Mouse (Mus musculus) limb, embryonic 13.5 days (tissue): ENCODE data around the gene Cnn2. TPM values are rescaled to one million over a fixed set of nuclear protein-coding genes. Genes with fewer than 3 reads are reported as not detected.

Experiments
- ATAC-seq: fragments of 200-750 bp; cut with Nextera tagmentation; 2 replicates; pipeline ENCODE4 v1.8.0; 2017; ENCODE audit warnings: low read depth, moderate number of reproducible peaks, moderate TSS enrichment; ENCODE audit not compliant: low FRiP score
- H3K27ac ChIP-seq: fragments of 300-500 bp; sonication (generic); 2 replicates; pipeline ENCODE4 v1.5.1; 2015; ENCODE audit warnings: inconsistent platforms, mild to moderate bottlenecking, moderate library complexity
- H3K27me3 ChIP-seq: fragments of 300-500 bp; sonication (generic); 2 replicates; pipeline ENCODE4 v1.6.1; 2015; ENCODE audit warnings: mild to moderate bottlenecking, inconsistent platforms
- H3K36me3 ChIP-seq: fragments of 300-500 bp; sonication (generic); 2 replicates; pipeline ENCODE4 v1.6.1; 2015; ENCODE audit warnings: inconsistent platforms, mild to moderate bottlenecking, moderate library complexity
- H3K4me1 ChIP-seq: fragments of 300-500 bp; sonication (generic); 2 replicates; pipeline ENCODE4 v1.6.1; 2015; ENCODE audit warnings: inconsistent platforms
- H3K4me2 ChIP-seq: fragments of 300-500 bp; sonication (generic); replicated peaks from 2 replicates; pipeline ENCODE4 v1.6.1; 2015; ENCODE audit warnings: inconsistent platforms, mild to moderate bottlenecking, moderate library complexity
- H3K4me3 ChIP-seq: fragments of 300-500 bp; sonication (generic); 2 replicates; pipeline ENCODE4 v1.5.1; 2015; ENCODE audit warnings: moderate library complexity, mild to moderate bottlenecking, inconsistent platforms
- H3K9ac ChIP-seq: fragments of 300-500 bp; sonication (generic); 2 replicates; pipeline ENCODE4 v1.6.1; 2015; ENCODE audit warnings: mild to moderate bottlenecking, inconsistent platforms
- H3K9me3 ChIP-seq: fragments of 300-500 bp; sonication (generic); 2 replicates; pipeline ENCODE4 v1.6.1; 2016; ENCODE audit warnings: inconsistent platforms
- WGBS: fragments of 180-500 bp; shearing (Covaris S2); methylation state at CpG from one replicate; pipeline ENCODE4 v1.1.7; 2015; 5-methylcytosine and 5-hydroxymethylcytosine counted together
- polyA plus RNA-seq: library from polyadenylated mRNA; unstranded; fragments of >200 nt; fragmentation: Nextera tagmentation; extraction: Ambion mirVana; gene quantifications from 2 replicates; pipeline ENCODE4 v1.2.1, GENCODE M21; 2015

Gene Cnn2
- polyA plus RNA-seq, 1 experiment from 2014 or later: 299 TPM

DNA sequence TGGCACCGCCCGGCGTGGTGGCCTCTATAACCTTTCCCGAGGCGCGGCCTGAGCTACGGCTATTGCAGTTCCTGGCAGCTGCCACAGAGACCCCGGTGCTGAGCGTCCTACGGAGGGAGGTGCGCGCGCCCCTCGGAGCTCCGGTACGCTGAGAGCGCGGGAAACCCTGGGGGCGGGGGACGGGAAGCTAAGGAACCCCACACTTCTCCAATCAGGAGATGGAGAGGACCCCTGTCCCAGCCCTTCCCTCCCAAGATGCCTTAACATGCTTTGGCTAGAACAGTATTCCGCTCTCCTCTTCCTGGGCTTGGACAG lies 17.2 kb upstream of the Cnn2 start:
- Histone ChIP-seq H3K27me3 (peaks cover 47% of the 10 kb centered on the region), H3K36me3 (peaks cover 53% of the 10 kb centered on the region), H3K9ac (peak overlapping the region; percentile 71), H3K27ac (no peak overlapping the region), H3K4me3 (peak overlapping the region; percentile 60), H3K9me3 (no peaks in the 10 kb centered on the region), H3K4me2 (peak overlapping the region; percentile 92), H3K4me1 (peaks cover 20% of the 10 kb centered on the region)
- WGBS: 3% methylated on average over 21 of the region's 21 CpGs
- peak; percentile 10; the same call in 1 of the 2 replicates for ATAC-seq

DNA sequence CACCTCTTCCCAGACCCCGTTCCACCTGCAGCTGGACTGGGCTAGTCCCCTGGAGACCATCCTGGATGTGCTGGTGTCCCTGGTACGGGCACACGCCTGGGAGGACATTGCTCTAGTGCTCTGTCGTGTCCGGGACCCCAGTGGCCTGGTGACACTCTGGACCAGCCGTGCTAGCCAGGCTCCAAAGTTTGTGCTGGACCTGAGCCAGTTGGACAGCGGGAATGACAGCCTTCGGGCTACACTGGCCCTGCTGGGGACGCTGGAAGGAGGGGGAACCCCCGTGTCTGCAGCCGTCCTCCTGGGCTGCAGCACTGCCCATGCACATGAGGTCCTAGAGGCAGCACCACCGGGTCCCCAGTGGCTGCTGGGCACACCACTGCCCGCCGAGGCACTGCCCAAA lies 15.6 kb upstream of the Cnn2 start:
- no peak for ATAC-seq
- H3K36me3 ChIP-seq: peaks cover 53% of the 10 kb centered on the region
- no peak overlapping the region for H3K27ac ChIP-seq
- no peaks in the 10 kb centered on the region for H3K9me3 ChIP-seq
- no peak overlapping the region for H3K4me2 ChIP-seq
- H3K4me1 ChIP-seq: peaks cover 20% of the 10 kb centered on the region
- WGBS: 66% methylated on average over 14 of the region's 14 CpGs
- no peak overlapping the region for H3K4me3 ChIP-seq
- 0 out of 2 replicates have a peak overlapping the region, but pooled peaks have one; percentile 31 for H3K9ac ChIP-seq
- peaks cover 47% of the 10 kb centered on the region for H3K27me3 ChIP-seq

DNA sequence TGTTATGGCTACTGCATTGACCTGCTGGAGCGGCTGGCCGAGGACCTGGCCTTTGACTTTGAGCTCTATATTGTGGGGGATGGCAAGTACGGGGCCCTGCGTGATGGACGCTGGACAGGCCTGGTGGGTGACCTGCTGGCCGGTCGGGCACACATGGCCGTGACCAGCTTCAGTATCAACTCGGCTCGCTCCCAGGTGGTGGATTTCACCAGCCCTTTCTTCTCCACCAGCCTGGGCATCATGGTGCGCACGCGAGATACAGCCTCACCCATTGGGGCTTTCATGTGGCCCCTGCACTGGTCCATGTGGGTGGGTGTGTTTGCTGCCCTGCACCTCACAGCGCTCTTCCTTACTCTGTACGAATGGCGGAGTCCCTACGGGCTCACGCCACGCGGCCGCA lies 14.3 kb upstream of the Cnn2 start:
- Histone ChIP-seq H3K27me3 (peaks cover 37% of the 10 kb centered on the region), H3K4me3 (no peak overlapping the region), H3K9ac (no peak overlapping the region), H3K4me1 (peaks cover 18% of the 10 kb centered on the region), H3K4me2 (no peak overlapping the region), H3K9me3 (no peaks in the 10 kb centered on the region), H3K27ac (no peak overlapping the region), H3K36me3 (peaks cover 55% of the 10 kb centered on the region)
- WGBS: 88% methylated on average over 21 of the region's 21 CpGs
- ATAC-seq: no peak

DNA sequence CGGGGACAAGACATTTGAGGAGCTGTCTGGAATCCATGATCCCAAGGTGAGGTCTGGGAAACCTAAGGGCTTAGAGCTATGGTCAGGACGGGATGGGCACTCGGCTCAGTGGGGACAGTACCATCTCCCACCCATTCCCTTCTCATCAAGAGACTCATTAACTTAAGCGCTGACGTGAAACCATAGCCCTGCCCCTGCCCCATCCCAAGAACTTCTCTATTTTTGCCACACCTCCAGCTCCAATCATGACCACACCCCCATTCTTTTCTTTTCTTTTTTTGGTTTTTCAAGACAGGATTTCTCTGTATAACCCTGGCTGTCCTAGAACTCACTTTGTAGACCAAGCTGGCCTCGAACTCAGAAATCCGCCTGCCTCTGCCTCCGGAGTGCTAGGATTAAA lies 13.7 kb upstream of the Cnn2 start:
- Histone ChIP-seq H3K9me3 (no peaks in the 10 kb centered on the region), H3K9ac (no peak overlapping the region), H3K4me1 (peaks cover 13% of the 10 kb centered on the region), H3K4me3 (no peak overlapping the region), H3K27ac (no peak overlapping the region), H3K4me2 (no peak overlapping the region), H3K36me3 (peaks cover 60% of the 10 kb centered on the region), H3K27me3 (peaks cover 32% of the 10 kb centered on the region)
- 93% methylated on average over 8 of the region's 8 CpGs for WGBS
- ATAC-seq: no peak

DNA sequence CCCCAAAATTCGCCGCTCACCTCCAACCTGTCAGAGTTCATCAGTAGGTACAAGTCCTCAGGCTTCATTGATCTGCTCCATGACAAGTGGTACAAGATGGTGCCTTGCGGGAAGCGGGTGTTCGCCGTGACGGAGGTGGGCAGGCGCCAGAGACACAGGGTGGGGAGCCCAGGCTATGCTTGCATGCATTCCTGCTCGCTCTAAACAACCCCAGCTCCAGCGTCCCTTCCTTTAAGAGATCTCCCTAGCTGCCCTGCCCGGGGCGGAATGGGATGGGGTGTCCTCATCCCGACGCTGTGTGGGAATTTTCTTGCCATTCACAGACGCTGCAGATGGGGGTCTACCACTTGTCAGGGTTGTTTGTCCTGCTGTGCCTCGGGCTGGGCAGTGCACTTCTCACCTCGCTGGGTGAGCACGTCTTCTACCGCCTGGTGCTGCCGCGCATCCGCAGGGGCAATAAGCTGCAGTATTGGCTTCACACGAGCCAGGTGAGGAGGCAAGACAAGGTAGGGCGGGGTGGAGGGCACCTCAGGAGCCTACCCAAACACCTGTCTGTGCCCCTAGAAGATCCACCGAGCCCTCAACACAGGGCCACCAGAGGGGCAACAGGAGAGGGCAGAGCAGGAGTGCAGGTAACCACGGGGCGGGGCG lies 12.2 kb upstream of the Cnn2 start:
- Histone ChIP-seq H3K4me2 (no peak overlapping the region), H3K36me3 (peaks cover 74% of the 10 kb centered on the region), H3K4me3 (no peak overlapping the region), H3K9ac (no peak overlapping the region), H3K4me1 (peaks cover 11% of the 10 kb centered on the region), H3K27me3 (peaks cover 20% of the 10 kb centered on the region), H3K9me3 (no peaks in the 10 kb centered on the region), H3K27ac (no peak overlapping the region)
- WGBS: 85% methylated on average over 28 of the region's 28 CpGs
- no peak for ATAC-seq

DNA sequence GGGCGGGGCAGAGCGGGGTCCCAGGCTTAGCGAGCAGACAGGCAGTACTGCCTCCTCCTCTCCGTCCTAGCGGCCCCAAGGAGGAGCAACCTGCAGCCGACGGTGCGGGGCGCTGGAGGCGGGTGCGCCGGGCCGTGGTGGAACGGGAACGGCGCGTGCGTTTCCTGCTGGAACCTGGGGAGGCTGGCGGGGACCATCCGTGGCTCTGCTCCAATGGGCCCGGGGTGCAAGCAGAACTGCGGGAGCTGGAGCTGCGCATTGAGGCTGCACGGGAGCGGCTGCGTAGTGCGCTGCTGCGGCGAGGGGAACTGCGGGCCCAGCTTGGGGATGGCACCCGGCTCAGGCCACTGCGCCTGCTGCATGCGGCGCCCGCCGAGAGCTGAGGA lies 11.7 kb upstream of the Cnn2 start:
- ATAC-seq: no peak
- H3K9me3 ChIP-seq: no peaks in the 10 kb centered on the region
- H3K9ac ChIP-seq: no peak overlapping the region
- H3K27ac ChIP-seq: no peak overlapping the region
- WGBS: 77% methylated on average over 36 of the region's 36 CpGs
- H3K36me3 ChIP-seq: peaks cover 79% of the 10 kb centered on the region
- H3K4me1 ChIP-seq: peaks cover 13% of the 10 kb centered on the region; the same call in 1 of the 2 replicates
- H3K4me3 ChIP-seq: no peak overlapping the region
- peaks cover 15% of the 10 kb centered on the region for H3K27me3 ChIP-seq
- H3K4me2 ChIP-seq: no peak overlapping the region

DNA sequence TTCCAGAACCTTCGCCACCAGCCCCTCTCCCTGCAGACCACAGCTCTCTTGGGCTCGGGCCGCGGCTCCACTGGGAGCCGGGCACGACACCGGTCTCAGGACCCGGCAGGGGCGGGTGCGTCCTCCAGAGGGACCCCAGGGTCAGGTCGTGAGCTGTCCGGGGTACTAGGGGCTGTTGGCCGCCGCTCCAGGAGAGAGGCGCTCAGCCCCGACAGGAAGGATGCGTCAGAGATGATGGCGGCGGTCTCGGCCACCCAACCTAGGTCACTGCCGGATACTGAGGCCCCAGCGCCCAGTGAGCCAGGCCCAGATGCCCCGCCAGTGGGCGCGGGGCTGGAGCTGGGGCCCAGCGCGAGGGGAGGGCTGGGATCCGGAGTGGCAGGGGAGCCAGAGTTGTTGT lies 11.1 kb upstream of the Cnn2 start:
- no peak overlapping the region for H3K27ac ChIP-seq
- no peak overlapping the region for H3K4me2 ChIP-seq
- H3K9me3 ChIP-seq: no peaks in the 10 kb centered on the region
- H3K4me1 ChIP-seq: peaks cover 16% of the 10 kb centered on the region
- H3K4me3 ChIP-seq: no peak overlapping the region
- no peak for ATAC-seq
- no peak overlapping the region for H3K9ac ChIP-seq
- H3K36me3 ChIP-seq: peaks cover 79% of the 10 kb centered on the region
- H3K27me3 ChIP-seq: peaks cover 9% of the 10 kb centered on the region
- WGBS: 86% methylated on average over 27 of the region's 28 CpGs

DNA sequence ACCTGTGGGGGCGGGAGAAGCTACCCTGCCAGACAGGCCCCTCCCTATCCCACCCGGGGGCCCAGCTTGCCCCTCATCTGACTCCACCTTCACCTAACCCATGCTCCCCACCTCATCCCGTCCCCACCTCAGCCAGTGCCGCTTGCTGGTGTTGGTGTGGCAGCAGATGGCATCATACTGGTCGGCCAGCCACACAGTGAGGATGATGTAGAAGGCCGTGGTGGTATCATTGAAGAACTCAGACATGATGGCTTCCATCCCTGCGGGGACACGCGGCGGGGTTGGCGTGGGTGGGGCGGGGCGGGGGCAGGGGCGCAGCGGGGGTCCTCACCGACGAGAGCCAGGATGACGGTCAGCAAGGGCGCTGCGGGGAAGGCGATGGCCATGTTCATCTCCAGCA lies 10.3 kb upstream of the Cnn2 start:
- peaks cover 23% of the 10 kb centered on the region for H3K4me1 ChIP-seq
- H3K36me3 ChIP-seq: peaks cover 79% of the 10 kb centered on the region
- no peak overlapping the region for H3K27ac ChIP-seq
- no peak overlapping the region for H3K9ac ChIP-seq
- no peak overlapping the region for H3K4me3 ChIP-seq
- no peaks in the 10 kb centered on the region for H3K9me3 ChIP-seq
- 94% methylated on average over 20 of the region's 21 CpGs for WGBS
- ATAC-seq: no peak
- H3K4me2 ChIP-seq: no peak overlapping the region
- peaks cover 1% of the 10 kb centered on the region; the same call in 1 of the 2 replicates for H3K27me3 ChIP-seq

DNA sequence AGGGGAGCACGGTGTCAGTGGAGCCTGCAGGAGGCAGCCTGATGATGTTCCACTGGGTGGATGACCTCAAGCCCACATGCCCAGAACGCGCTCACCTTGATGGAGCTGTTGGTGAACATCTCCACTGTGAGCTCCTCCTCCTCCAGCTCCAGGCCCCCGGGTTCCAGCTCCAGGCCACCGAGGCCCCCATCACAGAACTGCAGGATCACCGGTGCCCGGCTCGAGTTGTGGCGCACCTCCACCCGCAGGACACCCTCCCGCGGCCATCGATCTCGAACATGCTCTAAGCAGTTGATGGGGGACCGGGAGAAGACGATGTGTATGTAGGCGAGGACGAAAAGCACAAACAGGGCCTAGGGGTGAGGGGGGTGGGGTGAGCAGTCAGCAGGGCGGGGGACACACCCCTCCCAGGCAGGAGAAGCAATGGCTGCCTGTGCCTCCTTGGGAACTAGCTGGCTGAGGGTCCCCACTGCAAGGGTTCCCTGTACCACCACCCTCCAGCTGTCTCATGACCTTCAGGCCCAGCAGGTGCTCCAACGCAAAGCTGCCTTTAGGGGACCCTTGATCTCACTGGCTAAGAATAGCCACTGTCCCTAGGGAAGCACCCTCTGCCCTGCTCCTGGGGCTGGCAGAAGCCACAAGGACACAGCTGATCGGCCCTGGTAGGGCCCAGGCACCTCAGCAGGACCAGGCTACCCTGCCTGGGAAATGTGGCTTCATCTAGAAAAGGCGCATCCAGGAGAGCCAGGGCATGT lies 8.8 kb upstream of the Cnn2 start:
- Histone ChIP-seq H3K4me2 (no peak overlapping the region), H3K9me3 (no peaks in the 10 kb centered on the region), H3K4me1 (peaks cover 29% of the 10 kb centered on the region), H3K27ac (no peak overlapping the region), H3K9ac (peak overlapping the region; percentile 19; the same call in 1 of the 2 replicates), H3K27me3 (no peaks in the 10 kb centered on the region), H3K4me3 (no peak overlapping the region), H3K36me3 (peaks cover 67% of the 10 kb centered on the region)
- WGBS: 92% methylated on average over 22 of the region's 22 CpGs
- ATAC-seq: no peak

DNA sequence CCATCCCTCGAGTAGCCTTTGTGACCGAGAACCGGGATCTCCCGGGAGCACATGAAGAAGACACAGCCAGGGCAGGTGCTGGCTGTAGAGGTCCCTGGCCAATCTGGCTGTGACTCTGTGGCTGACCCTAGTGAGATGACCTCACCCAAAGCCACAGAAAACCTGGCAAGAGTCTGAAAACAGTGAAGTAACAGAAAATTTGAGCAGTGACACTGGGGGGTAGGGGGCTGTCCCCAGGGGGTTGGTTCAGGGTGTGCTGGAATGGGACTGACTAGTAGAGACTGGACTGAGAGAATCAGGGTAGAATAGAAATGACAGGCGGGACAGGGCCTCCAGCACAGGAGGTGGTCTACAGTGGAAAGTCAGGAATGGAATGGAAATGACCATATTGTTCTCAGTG lies 5.2 kb upstream of the Cnn2 start:
- H3K4me2 ChIP-seq: peak overlapping the region; percentile 89
- H3K9me3 ChIP-seq: no peaks in the 10 kb centered on the region
- no peak for ATAC-seq
- peak overlapping the region; percentile 92 for H3K9ac ChIP-seq
- 76% methylated on average over 5 of the region's 5 CpGs for WGBS
- peaks cover 32% of the 10 kb centered on the region for H3K36me3 ChIP-seq
- no peak overlapping the region for H3K27ac ChIP-seq
- H3K27me3 ChIP-seq: no peaks in the 10 kb centered on the region
- peaks cover 55% of the 10 kb centered on the region for H3K4me1 ChIP-seq
- H3K4me3 ChIP-seq: peak overlapping the region; percentile 74

DNA sequence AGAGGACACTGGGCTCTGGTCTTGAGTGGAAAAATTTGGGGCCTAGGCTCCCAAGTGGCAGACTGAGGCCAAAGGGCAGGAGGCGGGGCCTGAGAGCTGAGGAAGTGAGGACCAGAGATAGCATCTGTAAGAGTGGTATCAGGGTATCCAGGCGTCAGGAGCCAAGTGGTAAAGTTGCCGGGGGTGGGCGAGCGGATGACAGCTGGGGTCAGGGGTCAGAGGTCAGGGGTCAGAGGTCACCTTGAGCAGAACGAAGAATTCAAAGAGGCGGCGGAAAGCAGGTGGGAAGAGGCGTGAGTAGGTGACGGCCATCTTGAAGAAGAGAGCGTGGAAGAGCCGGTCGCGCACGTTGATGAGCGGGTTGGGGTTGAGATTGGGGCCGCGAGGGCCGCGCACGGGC lies 4.7 kb upstream of the Cnn2 start:
- Histone ChIP-seq H3K9ac (peak overlapping the region; percentile 92), H3K9me3 (no peaks in the 10 kb centered on the region), H3K36me3 (peaks cover 28% of the 10 kb centered on the region), H3K27me3 (no peaks in the 10 kb centered on the region), H3K4me3 (peak overlapping the region; percentile 74), H3K27ac (peak overlapping the region; percentile 96), H3K4me2 (peak overlapping the region; percentile 89), H3K4me1 (peaks cover 57% of the 10 kb centered on the region)
- WGBS: under 1% methylated on average over 21 of the region's 21 CpGs
- ATAC-seq: no peak

DNA sequence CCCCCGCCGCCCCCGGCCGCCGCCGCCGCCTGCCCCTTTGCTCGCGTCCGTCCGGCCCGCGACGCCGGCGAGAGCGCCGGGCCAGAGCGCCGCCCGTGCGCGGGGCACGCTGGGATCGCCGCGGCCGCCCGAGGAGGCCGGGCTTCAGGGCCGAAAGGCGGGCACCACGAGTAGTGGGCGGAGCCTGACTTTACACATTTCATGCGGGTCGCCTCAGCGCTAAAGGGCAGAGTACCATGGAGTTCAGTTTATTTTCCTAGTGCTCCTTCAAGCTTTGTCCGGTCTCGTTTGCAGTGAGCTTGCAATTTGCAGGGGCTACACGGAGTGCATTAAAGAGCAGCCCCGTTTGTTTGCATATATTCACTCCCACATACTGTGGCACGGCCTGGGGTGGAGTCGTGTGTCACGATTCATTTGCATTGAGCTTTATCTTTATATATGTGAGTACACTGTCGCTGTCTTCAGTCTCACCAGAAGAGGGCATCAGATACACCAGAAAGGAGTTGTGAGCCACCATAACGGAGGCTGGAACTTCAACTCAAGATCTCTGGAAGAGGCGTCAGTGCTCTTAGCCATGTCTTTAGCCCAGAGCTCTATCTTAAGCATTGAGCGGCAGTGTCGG lies 4.1 kb upstream of the Cnn2 start, which contains the start of gene Tmem259:
TSS of gene Tmem259 (minus strand) at position 136 of the 622 bp plus-strand sequence.
- peak within 1 kb of the TSS; percentile 97 for H3K27ac ChIP-seq
- no peaks in the 10 kb centered on the region for H3K27me3 ChIP-seq
- peak within 1 kb of the TSS; percentile 74 for H3K4me3 ChIP-seq
- H3K9me3 ChIP-seq: no peaks in the 10 kb centered on the region
- ATAC-seq: peak; percentile 77
- H3K36me3 ChIP-seq: peaks cover 21% of the 10 kb centered on the region
- 0% methylated on average over 32 of the region's 49 CpGs for WGBS
- H3K9ac ChIP-seq: peak within 1 kb of the TSS; percentile 92
- H3K4me1 ChIP-seq: peaks cover 63% of the 10 kb centered on the region
- peak within 1 kb of the TSS; percentile 89 for H3K4me2 ChIP-seq
